Mouse (Mus musculus) heart, adult 10 weeks (tissue): ENCODE results near the gene Olfr1049. TPM values are rescaled to one million over a fixed set of nuclear protein-coding genes. Genes with fewer than 3 reads are reported as not detected.

Source experiments
- polyA plus RNA-seq: library from polyadenylated mRNA; stranded (reverse); fragments of 350-450 nt; fragmentation: Illumina TruSeq; extraction: RNeasy Lipid Tissue Mini Kit (QIAGEN cat#74804); gene quantifications from one replicate; pipeline ENCODE4 v1.2.3, GENCODE M21; 2014; ENCODE audit warnings: low read depth, low replicate concordance

Gene Olfr1049
- not detected for polyA plus RNA-seq

DNA sequence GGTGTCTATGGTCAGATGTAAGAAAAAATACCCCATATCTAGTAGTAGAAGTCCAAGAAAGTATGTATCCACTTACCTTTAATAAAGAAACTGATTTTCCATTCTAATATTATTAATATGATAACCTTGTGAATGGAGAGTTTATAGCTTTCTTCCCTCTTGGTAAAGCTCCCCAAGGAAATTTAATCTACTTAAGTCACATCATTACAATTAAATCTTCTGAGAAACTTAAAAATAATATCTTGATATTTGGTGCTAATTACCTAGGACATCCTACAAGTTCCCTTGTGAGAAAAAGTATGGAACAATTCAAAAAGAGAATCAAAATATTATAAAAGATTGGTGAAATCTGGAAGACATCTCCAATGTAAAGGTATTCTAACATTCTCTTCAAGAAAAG is at the start of gene Olfr1049:
Gene Olfr1049 (minus strand): TSS at position 101 of the 400 bp plus-strand sequence.

GRCm38 (mm10) chr2:86292155-86292554 is 34.0 kb upstream of the Olfr1049 start, which contains the start of gene Olfr1052:
TSS of gene Olfr1052 (plus strand) at chr2:86292455.

GRCm38 (mm10) chr2:86278988-86279387 is 20.9 kb upstream of the Olfr1049 start, which contains the start of gene Olfr1051:
TSS of gene Olfr1051 (minus strand) at chr2:86279088.

GRCm38 (mm10) chr2:86240189-86240588 is 17.9 kb downstream of the Olfr1049 start, which contains the start of gene Olfr1048:
TSS of gene Olfr1048 (minus strand) at chr2:86240289.

DNA sequence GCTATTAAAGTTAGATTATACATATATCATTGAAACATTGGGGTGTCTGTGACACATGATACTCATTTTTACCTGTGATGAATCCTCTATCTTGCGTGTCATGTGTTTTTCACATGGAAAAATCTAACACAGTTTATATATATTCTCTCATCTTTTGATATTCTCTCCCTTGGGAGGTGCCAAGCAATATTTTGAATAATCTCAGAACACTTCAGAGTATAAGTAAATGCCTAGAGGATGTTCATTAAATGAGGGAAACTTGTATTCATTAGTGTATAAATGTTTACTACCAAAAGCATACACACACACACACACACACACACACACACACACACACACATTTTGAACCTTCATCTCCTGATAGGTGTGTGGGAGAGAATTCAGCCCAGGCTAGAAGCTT is 26.8 kb downstream of the Olfr1049 start, which contains the start of gene Olfr1047:
Gene Olfr1047 (minus strand): TSS at position 101 of the 400 bp plus-strand sequence.

GRCm38 (mm10) chr2:86219214-86219613 is 38.9 kb downstream of the Olfr1049 start, which contains the start of gene Olfr1046:
TSS of gene Olfr1046 (minus strand) at chr2:86219314.

Other genes starting within 250 kb of the Olfr1049 start
- gene Olfr1033, start 237.7 kb downstream of the Olfr1049 start, polyA plus RNA-seq: 4.8 TPM
- 0.92 TPM for gene Olfr1034, start 212.5 kb downstream of the Olfr1049 start, polyA plus RNA-seq
- not detected for gene Olfr1036, start 184.3 kb downstream of the Olfr1049 start, polyA plus RNA-seq
- gene Olfr1037, start 170.9 kb downstream of the Olfr1049 start, polyA plus RNA-seq: not detected
- gene Olfr1039, start 122.4 kb downstream of the Olfr1049 start, polyA plus RNA-seq: not detected
- not detected for gene Olfr1040, start 111.6 kb downstream of the Olfr1049 start, polyA plus RNA-seq
- not detected for gene Olfr1042, start 96.5 kb downstream of the Olfr1049 start, polyA plus RNA-seq
- not detected for gene Olfr1043, start 90.8 kb downstream of the Olfr1049 start, polyA plus RNA-seq
- not detected for gene Olfr1044, start 80.5 kb downstream of the Olfr1049 start, polyA plus RNA-seq
- not detected for gene Olfr52, start 72.6 kb downstream of the Olfr1049 start, polyA plus RNA-seq
- gene Olfr1045, start 55.3 kb downstream of the Olfr1049 start, polyA plus RNA-seq: not detected
- not detected for gene Olfr1046, start 39.0 kb downstream of the Olfr1049 start, polyA plus RNA-seq
- gene Olfr1047, start 26.9 kb downstream of the Olfr1049 start, polyA plus RNA-seq: not detected
- gene Olfr1048, start 18.0 kb downstream of the Olfr1049 start, polyA plus RNA-seq: not detected
- gene Olfr1051, start 20.8 kb upstream of the Olfr1049 start, polyA plus RNA-seq: not detected
- gene Olfr1052, start 34.1 kb upstream of the Olfr1049 start, polyA plus RNA-seq: not detected
- gene Olfr1053, start 57.0 kb upstream of the Olfr1049 start, polyA plus RNA-seq: not detected
- not detected for gene Olfr1054, start 77.1 kb upstream of the Olfr1049 start, polyA plus RNA-seq
- gene Olfr1055, start 92.0 kb upstream of the Olfr1049 start, polyA plus RNA-seq: not detected
- not detected for gene Olfr1056, start 104.1 kb upstream of the Olfr1049 start, polyA plus RNA-seq
- gene Olfr1057, start 120.1 kb upstream of the Olfr1049 start, polyA plus RNA-seq: not detected
- not detected for gene Olfr1058, start 130.2 kb upstream of the Olfr1049 start, polyA plus RNA-seq
- not detected for gene Olfr1061, start 155.7 kb upstream of the Olfr1049 start, polyA plus RNA-seq
- not detected for gene Olfr1062, start 168.4 kb upstream of the Olfr1049 start, polyA plus RNA-seq
- gene Olfr1065, start 192.3 kb upstream of the Olfr1049 start, polyA plus RNA-seq: not detected
- not detected for gene Olfr1066, start 197.9 kb upstream of the Olfr1049 start, polyA plus RNA-seq
- not detected for gene Olfr228, start 229.1 kb upstream of the Olfr1049 start, polyA plus RNA-seq